Mouse (Mus musculus) limb, embryonic 10.5 days (tissue): ENCODE data around the gene Col4a2. TPM values are rescaled to one million over a fixed set of nuclear protein-coding genes. Genes with fewer than 3 reads are reported as not detected.

ENCODE experiments used
- DNase-seq: peaks from one replicate; pipeline ENCODE4 v3.0.0-alpha.2; 2017; ENCODE audit warnings: low spot score
- H3K27ac ChIP-seq: fragments of 300-500 bp; sonication (generic); 2 replicates; pipeline ENCODE4 v1.5.1; 2016; ENCODE audit warnings: mild to moderate bottlenecking
- H3K27me3 ChIP-seq: fragments of 300-500 bp; sonication (generic); 2 replicates; pipeline ENCODE4 v1.6.1; 2016; ENCODE audit warnings: low read depth, mild to moderate bottlenecking; ENCODE audit not compliant: poor library complexity, severe bottlenecking
- H3K36me3 ChIP-seq: fragments of 300-500 bp; sonication (generic); 2 replicates; pipeline ENCODE4 v1.6.1; 2016; ENCODE audit warnings: mild to moderate bottlenecking, moderate library complexity
- H3K4me1 ChIP-seq: fragments of 300-500 bp; sonication (generic); 2 replicates; pipeline ENCODE4 v1.6.1; 2016
- H3K4me3 ChIP-seq: fragments of 300-500 bp; sonication (generic); 2 replicates; pipeline ENCODE4 v1.5.1; 2016; ENCODE audit warnings: mild to moderate bottlenecking, moderate library complexity
- H3K9me3 ChIP-seq: fragments of 300-500 bp; sonication (generic); replicated peaks from 2 replicates; pipeline ENCODE4 v1.6.1; 2016; ENCODE audit warnings: mild to moderate bottlenecking
- WGBS: fragments of 180-500 bp; shearing (Covaris S2); methylation state at CpG from one replicate; pipeline ENCODE4 v1.1.7; 2016; 5-methylcytosine and 5-hydroxymethylcytosine counted together
- polyA plus RNA-seq: library from polyadenylated mRNA; unstranded; fragments of >200 nt; fragmentation: Nextera tagmentation; extraction: Ambion mirVana; gene quantifications from 2 replicates; pipeline ENCODE4 v1.2.1, GENCODE M21; 2016

The Col4a2 gene
- polyA plus RNA-seq, 1 experiment from 2014 or later: 53.0 TPM

GRCm38 (mm10) chr8:11372080-11372479, 59.5 kb downstream of the Col4a2 start:
- H3K4me1 ChIP-seq: peaks cover 16% of the 10 kb centered on the region
- WGBS: 92% methylated on average over 8 of the region's 8 CpGs

DNA sequence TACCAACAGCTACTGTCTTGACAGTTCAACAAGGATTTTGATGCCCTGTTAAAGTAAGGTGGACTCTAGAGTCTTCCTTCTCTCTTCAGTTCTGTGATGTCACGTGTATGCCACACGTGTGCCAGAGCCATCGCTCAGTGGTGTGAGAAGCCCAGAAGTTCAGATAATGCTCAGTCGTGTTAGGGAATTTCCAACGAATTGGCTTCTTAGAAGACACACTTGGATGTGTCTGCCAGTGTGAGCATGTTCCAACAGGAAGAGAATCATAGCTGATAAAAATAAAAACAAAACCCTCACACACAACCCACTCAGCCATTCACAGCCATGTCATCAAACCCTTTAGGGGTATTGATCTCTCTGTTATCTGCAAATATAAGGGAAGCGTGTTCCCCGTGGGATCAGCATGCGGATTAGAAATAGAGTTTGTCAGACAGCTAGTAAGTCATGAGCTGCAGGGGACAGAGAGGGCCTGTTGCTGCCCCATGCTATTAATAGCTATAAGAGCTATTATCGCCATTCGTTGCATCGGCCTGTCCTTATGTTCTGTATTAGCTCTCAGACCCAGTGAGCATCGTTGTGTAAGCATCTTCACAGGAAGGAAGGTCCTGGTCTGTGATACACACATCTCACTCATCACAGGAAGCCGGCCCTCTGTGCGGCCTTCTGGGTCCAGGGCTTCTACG, 61.2 kb downstream of the Col4a2 start:
- 95% methylated on average over 15 of the region's 15 CpGs for WGBS
- H3K27ac ChIP-seq: no peak overlapping the region
- no peak overlapping the region for H3K4me3 ChIP-seq
- H3K4me1 ChIP-seq: peaks cover 14% of the 10 kb centered on the region
- H3K9me3 ChIP-seq: no peaks in the 10 kb centered on the region
- H3K36me3 ChIP-seq: peaks cover 7% of the 10 kb centered on the region; the same call in 1 of the 2 replicates
- H3K27me3 ChIP-seq: no peaks in the 10 kb centered on the region
- no peak for DNase-seq

More at GRCm38 (mm10) chr8:11372080-11372479, 59.5 kb downstream of the Col4a2 start:
- Histone ChIP-seq H3K27ac (no peak overlapping the region), H3K9me3 (no peaks in the 10 kb centered on the region), H3K27me3 (no peaks in the 10 kb centered on the region), H3K36me3 (peaks cover 7% of the 10 kb centered on the region; the same call in 1 of the 2 replicates), H3K4me3 (no peak overlapping the region)
- no peak for DNase-seq

DNA sequence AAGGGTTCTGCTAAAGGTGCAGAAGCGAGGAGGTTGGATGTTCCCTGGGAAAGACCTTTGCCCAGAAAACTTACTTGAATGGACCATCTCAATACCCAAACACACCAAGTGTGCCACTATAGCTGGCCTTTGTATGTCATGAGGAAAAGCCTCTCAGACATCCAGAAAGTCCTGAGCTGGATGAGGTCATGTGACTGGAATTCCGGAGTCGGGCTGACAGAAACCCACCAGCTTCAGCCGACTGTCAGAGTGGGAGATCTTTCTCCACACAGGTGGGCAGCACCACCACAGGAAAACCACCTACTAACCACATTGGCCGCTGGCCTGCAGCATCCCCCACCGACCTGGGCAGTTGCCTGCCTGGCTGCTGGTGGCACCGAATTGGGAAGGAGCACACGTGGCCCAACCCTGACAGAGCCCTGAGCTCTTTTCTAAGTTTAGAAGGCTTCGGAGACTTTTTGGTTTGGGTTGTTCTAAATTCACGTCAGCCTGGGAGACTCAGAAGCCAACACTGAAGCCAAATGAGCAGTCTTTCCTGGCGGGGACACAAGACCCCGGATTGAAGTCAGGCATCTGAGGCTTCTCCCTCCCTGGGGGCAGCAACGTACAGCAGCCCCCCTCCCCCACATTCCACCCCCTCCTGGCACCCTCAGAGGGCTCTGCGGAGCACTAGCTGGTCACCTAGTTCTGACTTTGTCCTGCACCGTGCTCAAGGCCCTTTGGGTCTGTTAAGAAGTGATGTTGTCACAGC, 61.9 kb downstream of the Col4a2 start:
- peaks cover 7% of the 10 kb centered on the region; the same call in 1 of the 2 replicates for H3K36me3 ChIP-seq
- H3K27me3 ChIP-seq: no peaks in the 10 kb centered on the region
- H3K27ac ChIP-seq: no peak overlapping the region
- 86% methylated on average over 15 of the region's 15 CpGs for whole genome bisulfite sequencing
- no peaks in the 10 kb centered on the region for H3K9me3 ChIP-seq
- peaks cover 10% of the 10 kb centered on the region for H3K4me1 ChIP-seq
- no peak overlapping the region for H3K4me3 ChIP-seq
- no peak for DNase-seq

- WGBS: 71% methylated on average over 18 of the region's 18 CpGs
- DNase-seq: no peak
- H3K4me1 ChIP-seq: peaks cover 9% of the 10 kb centered on the region; the same call in 1 of the 2 replicates
- H3K27ac ChIP-seq: no peak overlapping the region
- H3K9me3 ChIP-seq: no peaks in the 10 kb centered on the region
- peaks cover 7% of the 10 kb centered on the region; the same call in 1 of the 2 replicates for H3K36me3 ChIP-seq
- H3K27me3 ChIP-seq: no peaks in the 10 kb centered on the region
- no peak overlapping the region for H3K4me3 ChIP-seq
These were observed 63.3 kb downstream of the Col4a2 start for GRCm38 (mm10) chr8:11375749-11376438.

DNA sequence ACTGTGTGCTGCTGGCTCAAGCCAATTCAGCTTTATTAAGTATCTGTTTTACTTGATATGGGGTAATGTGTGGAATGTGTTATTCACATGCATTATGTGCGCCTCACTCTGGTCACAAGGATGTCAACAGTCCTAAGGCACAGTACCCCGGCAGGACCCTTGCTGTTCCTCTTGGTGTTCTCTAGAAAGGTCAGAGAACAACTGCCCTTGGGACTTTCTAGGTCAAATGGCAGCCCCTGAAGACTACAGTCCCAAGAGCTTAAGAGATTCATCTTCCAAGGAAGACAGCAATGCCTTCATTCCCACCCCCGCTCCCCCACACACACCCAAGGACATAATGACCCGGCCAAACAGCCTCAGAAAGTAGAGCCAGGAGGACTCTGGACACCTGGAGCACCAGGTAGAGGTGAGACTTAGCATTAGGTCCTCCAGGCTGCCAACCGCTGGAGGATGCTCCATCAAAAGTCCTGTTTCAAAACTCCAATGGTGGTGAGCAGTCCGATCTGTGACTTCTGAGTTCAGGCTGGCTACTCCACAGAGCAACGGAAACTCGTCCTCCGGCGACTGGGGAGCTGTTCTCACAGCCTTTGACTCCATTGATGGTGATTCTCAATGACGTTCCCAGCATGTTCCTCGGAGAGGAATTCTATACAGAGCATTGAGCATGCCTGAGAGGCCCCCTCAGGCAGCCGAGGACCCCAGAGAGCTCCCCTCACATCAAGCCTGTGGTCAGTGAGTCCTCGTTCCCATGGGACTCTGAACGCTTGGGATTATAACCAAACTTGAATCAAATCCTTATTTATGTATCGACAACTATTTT, 65.0 kb downstream of the Col4a2 start:
- Histone ChIP-seq H3K4me1 (peaks cover 18% of the 10 kb centered on the region; the same call in 1 of the 2 replicates), H3K36me3 (peaks cover 4% of the 10 kb centered on the region; the same call in 1 of the 2 replicates), H3K4me3 (no peak overlapping the region), H3K9me3 (no peaks in the 10 kb centered on the region), H3K27me3 (no peaks in the 10 kb centered on the region), H3K27ac (no peak overlapping the region)
- no peak for DNase-seq
- 92% methylated on average over 16 of the region's 16 CpGs for WGBS

DNA sequence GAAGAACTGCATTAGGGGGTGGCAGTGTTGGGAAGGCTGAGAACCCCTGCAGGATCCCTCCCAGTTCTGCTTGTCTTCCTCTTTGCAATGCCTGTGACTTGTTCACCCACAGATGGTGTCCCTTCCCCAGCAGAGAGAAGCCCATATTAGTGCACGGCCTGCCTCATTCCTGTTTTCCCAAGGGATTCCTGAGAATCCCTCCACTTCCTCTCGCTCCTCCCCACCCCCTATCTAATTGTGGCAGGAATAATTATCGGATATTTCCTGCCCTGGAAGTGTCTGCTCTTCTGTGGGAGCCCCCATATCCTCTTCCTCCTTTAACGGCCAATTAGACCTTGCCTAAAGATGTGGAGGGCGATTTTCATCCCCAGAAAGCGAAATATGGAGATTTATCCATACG, 67.0 kb downstream of the Col4a2 start:
- Histone ChIP-seq H3K4me1 (peaks cover 19% of the 10 kb centered on the region; the same call in 1 of the 2 replicates), H3K27ac (no peak overlapping the region), H3K4me3 (no peak overlapping the region), H3K27me3 (no peaks in the 10 kb centered on the region), H3K36me3 (peaks cover 4% of the 10 kb centered on the region; the same call in 1 of the 2 replicates), H3K9me3 (no peaks in the 10 kb centered on the region)
- WGBS: 73% methylated on average over 7 of the region's 7 CpGs
- no peak for DNase-seq

- H3K4me1 ChIP-seq: peaks cover 19% of the 10 kb centered on the region; the same call in 1 of the 2 replicates
- no peak overlapping the region; the same call in 1 of the 2 replicates for H3K27ac ChIP-seq
- WGBS: 91% methylated on average over 7 of the region's 7 CpGs
- H3K27me3 ChIP-seq: no peaks in the 10 kb centered on the region
- H3K36me3 ChIP-seq: peaks cover 4% of the 10 kb centered on the region; the same call in 1 of the 2 replicates
- no peak overlapping the region for H3K4me3 ChIP-seq
- no peaks in the 10 kb centered on the region for H3K9me3 ChIP-seq
- no peak for DNase-seq
These were observed 68.9 kb downstream of the Col4a2 start for GRCm38 (mm10) chr8:11381544-11381943.

GRCm38 (mm10) chr8:11382059-11382810, 69.6 kb downstream of the Col4a2 start:
- no peak overlapping the region for H3K4me3 ChIP-seq
- 73% methylated on average over 19 of the region's 19 CpGs for WGBS
- no peak overlapping the region for H3K27ac ChIP-seq
- H3K4me1 ChIP-seq: peaks cover 19% of the 10 kb centered on the region; the same call in 1 of the 2 replicates
- no peaks in the 10 kb centered on the region for H3K9me3 ChIP-seq
- no peak for DNase-seq
- H3K36me3 ChIP-seq: peaks cover 4% of the 10 kb centered on the region; the same call in 1 of the 2 replicates
- H3K27me3 ChIP-seq: no peaks in the 10 kb centered on the region

GRCm38 (mm10) chr8:11382933-11383332, 70.3 kb downstream of the Col4a2 start:
- Histone ChIP-seq H3K9me3 (no peaks in the 10 kb centered on the region), H3K27me3 (no peaks in the 10 kb centered on the region), H3K36me3 (peaks cover under 1% of the 10 kb centered on the region; the same call in 1 of the 2 replicates), H3K4me1 (peaks cover 19% of the 10 kb centered on the region; the same call in 1 of the 2 replicates), H3K27ac (no peak overlapping the region), H3K4me3 (no peak overlapping the region)
- WGBS: 73% methylated on average over 3 of the region's 3 CpGs
- DNase-seq: no peak

DNA sequence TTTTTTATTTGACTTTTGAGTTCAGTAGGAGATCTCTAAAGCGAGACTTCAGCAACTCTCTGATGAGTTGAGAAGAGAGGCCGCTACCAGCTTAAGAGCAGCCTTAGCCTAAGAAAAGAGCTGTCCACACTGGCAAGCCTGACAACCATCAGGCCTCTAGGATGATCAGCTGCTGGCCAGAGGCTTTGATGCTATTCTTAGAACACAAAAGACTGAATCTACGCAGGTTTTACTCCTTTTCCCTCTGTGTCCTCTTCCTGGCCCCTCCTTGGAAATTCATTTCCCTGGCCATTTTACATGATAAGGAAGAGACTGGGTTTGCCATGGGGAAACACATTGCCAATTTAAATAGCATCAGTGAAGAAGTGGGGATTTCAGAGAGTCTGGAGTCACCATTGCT, 70.8 kb downstream of the Col4a2 start:
- WGBS: 76% methylated on average over 3 of the region's 3 CpGs
- Histone ChIP-seq H3K27me3 (no peaks in the 10 kb centered on the region), H3K4me3 (no peak overlapping the region), H3K27ac (no peak overlapping the region), H3K36me3 (no peaks in the 10 kb centered on the region; the same call in 1 of the 2 replicates), H3K9me3 (no peaks in the 10 kb centered on the region), H3K4me1 (peaks cover 19% of the 10 kb centered on the region; the same call in 1 of the 2 replicates)
- no peak for DNase-seq

GRCm38 (mm10) chr8:11384841-11385240, 72.2 kb downstream of the Col4a2 start:
- Histone ChIP-seq H3K36me3 (no peaks in the 10 kb centered on the region; the same call in 1 of the 2 replicates), H3K27ac (no peak overlapping the region), H3K9me3 (no peaks in the 10 kb centered on the region), H3K27me3 (no peaks in the 10 kb centered on the region), H3K4me3 (no peak overlapping the region), H3K4me1 (peaks cover 13% of the 10 kb centered on the region; the same call in 1 of the 2 replicates)
- no peak for DNase-seq
- WGBS: 87% methylated on average over 4 of the region's 4 CpGs
